Mouse (Mus musculus) liver, embryonic 12.5 days (tissue): ENCODE results near the gene Lhfpl2. TPM values are rescaled to one million over a fixed set of nuclear protein-coding genes. Genes with fewer than 3 reads are reported as not detected.

Experiments used
- ATAC-seq: fragments of 200-750 bp; cut with Nextera tagmentation; 2 replicates; pipeline ENCODE4 v1.8.0; 2017; ENCODE audit warnings: moderate number of reproducible peaks, mild to moderate bottlenecking, moderate library complexity
- H3K27ac ChIP-seq: fragments of 300-500 bp; sonication (generic); 2 replicates; pipeline ENCODE4 v1.5.1; 2016; ENCODE audit warnings: mild to moderate bottlenecking
- H3K27me3 ChIP-seq: fragments of 300-500 bp; sonication (generic); replicated peaks from 2 replicates; pipeline ENCODE4 v1.6.1; 2016; ENCODE audit warnings: mild to moderate bottlenecking, moderate library complexity
- H3K36me3 ChIP-seq: fragments of 300-500 bp; sonication (generic); 2 replicates; pipeline ENCODE4 v1.6.1; 2016; ENCODE audit warnings: mild to moderate bottlenecking, moderate library complexity
- H3K4me1 ChIP-seq: fragments of 300-500 bp; sonication (generic); 2 replicates; pipeline ENCODE4 v1.6.1; 2016
- H3K4me2 ChIP-seq: fragments of 300-500 bp; sonication (generic); 2 replicates; pipeline ENCODE4 v1.6.1; 2016; ENCODE audit warnings: mild to moderate bottlenecking, moderate library complexity
- H3K4me3 ChIP-seq: fragments of 300-500 bp; sonication (generic); 2 replicates; pipeline ENCODE4 v1.5.1; 2016; ENCODE audit warnings: mild to moderate bottlenecking, moderate library complexity
- H3K9ac ChIP-seq: fragments of 300-500 bp; sonication (generic); 2 replicates; pipeline ENCODE4 v1.6.1; 2016; ENCODE audit warnings: mild to moderate bottlenecking, moderate library complexity
- H3K9me3 ChIP-seq: fragments of 300-500 bp; sonication (generic); replicated peaks from 2 replicates; pipeline ENCODE4 v1.6.1; 2016; ENCODE audit warnings: mild to moderate bottlenecking, moderate library complexity
- WGBS: fragments of 180-500 bp; shearing (Covaris S2); methylation state at CpG from one replicate; pipeline ENCODE4 v1.1.7; 2016; ENCODE audit not compliant: insufficient replicate concordance; 5-methylcytosine and 5-hydroxymethylcytosine counted together
- polyA plus RNA-seq: library from polyadenylated mRNA; unstranded; fragments of >200 nt; fragmentation: Nextera tagmentation; extraction: Ambion mirVana; gene quantifications from 2 replicates; pipeline ENCODE4 v1.2.1, GENCODE M21; 2016

The Lhfpl2 gene
- polyA plus RNA-seq, 1 experiment from 2014 or later, result 7.1 TPM

GRCm38 (mm10) chr13:94069421-94070307 lies 12.1 kb downstream of the Lhfpl2 start:
- no peak overlapping the region for H3K27ac ChIP-seq
- peaks cover 15% of the 10 kb centered on the region for H3K4me1 ChIP-seq
- 68% methylated on average over 16 of the region's 16 CpGs for WGBS
- H3K4me2 ChIP-seq, result no peak overlapping the region
- no peak overlapping the region for H3K9ac ChIP-seq
- H3K4me3 ChIP-seq, result no peak overlapping the region
- no peaks in the 10 kb centered on the region for H3K36me3 ChIP-seq
- no peaks in the 10 kb centered on the region for H3K9me3 ChIP-seq
- H3K27me3 ChIP-seq, result 0 out of 2 replicates have a peak, but pooled peaks cover under 1% of the 10 kb centered on the region
- ATAC-seq, result no peak

- H3K9me3 ChIP-seq, result no peaks in the 10 kb centered on the region
- H3K27me3 ChIP-seq, result 0 out of 2 replicates have a peak, but pooled peaks cover 3% of the 10 kb centered on the region
- H3K4me1 ChIP-seq, result peaks cover 15% of the 10 kb centered on the region
- H3K27ac ChIP-seq, result no peak overlapping the region
- no peaks in the 10 kb centered on the region for H3K36me3 ChIP-seq
- 76% methylated on average over 3 of the region's 3 CpGs for WGBS
- H3K4me2 ChIP-seq, result no peak overlapping the region
- no peak for ATAC-seq
- no peak overlapping the region for H3K4me3 ChIP-seq
- no peak overlapping the region for H3K9ac ChIP-seq
Measured at GRCm38 (mm10) chr13:94070308-94070619, 12.7 kb downstream of the Lhfpl2 start.

- H3K9ac ChIP-seq, result no peak overlapping the region
- H3K27me3 ChIP-seq, result peaks cover 3% of the 10 kb centered on the region; the same call in 1 of the 2 replicates
- H3K9me3 ChIP-seq, result no peaks in the 10 kb centered on the region
- no peak overlapping the region for H3K27ac ChIP-seq
- 60% methylated on average over 3 of the region's 3 CpGs for WGBS
- no peak for ATAC-seq
- H3K4me3 ChIP-seq, result no peak overlapping the region
- H3K4me1 ChIP-seq, result peaks cover 11% of the 10 kb centered on the region
- no peak overlapping the region for H3K4me2 ChIP-seq
- no peaks in the 10 kb centered on the region for H3K36me3 ChIP-seq
Measured at GRCm38 (mm10) chr13:94070927-94071326, 13.3 kb downstream of the Lhfpl2 start.

- H3K4me3 ChIP-seq, result no peak overlapping the region
- no peak overlapping the region for H3K9ac ChIP-seq
- 53% methylated on average over 9 of the region's 9 CpGs for WGBS
- no peaks in the 10 kb centered on the region for H3K36me3 ChIP-seq
- peaks cover 8% of the 10 kb centered on the region for H3K4me1 ChIP-seq
- no peak overlapping the region for H3K27ac ChIP-seq
- peaks cover 3% of the 10 kb centered on the region; the same call in 1 of the 2 replicates for H3K27me3 ChIP-seq
- H3K4me2 ChIP-seq, result no peak overlapping the region
- no peak for ATAC-seq
- no peaks in the 10 kb centered on the region for H3K9me3 ChIP-seq
Measured at GRCm38 (mm10) chr13:94073046-94073715, 15.6 kb downstream of the Lhfpl2 start.

GRCm38 (mm10) chr13:94073716-94074115 lies 16.1 kb downstream of the Lhfpl2 start:
- Histone ChIP-seq H3K4me3 (no peak overlapping the region), H3K36me3 (no peaks in the 10 kb centered on the region), H3K4me2 (no peak overlapping the region), H3K27ac (no peak overlapping the region), H3K9ac (no peak overlapping the region), H3K27me3 (peaks cover 3% of the 10 kb centered on the region; the same call in 1 of the 2 replicates), H3K9me3 (no peaks in the 10 kb centered on the region), H3K4me1 (peaks cover 3% of the 10 kb centered on the region)
- no peak for ATAC-seq
- 70% methylated on average over 5 of the region's 5 CpGs for WGBS

GRCm38 (mm10) chr13:94075181-94075580 lies 17.6 kb downstream of the Lhfpl2 start:
- Histone ChIP-seq H3K9ac (no peak overlapping the region), H3K4me2 (no peak overlapping the region), H3K4me1 (no peaks in the 10 kb centered on the region; the same call in 1 of the 2 replicates), H3K36me3 (no peaks in the 10 kb centered on the region), H3K27me3 (peaks cover 3% of the 10 kb centered on the region; the same call in 1 of the 2 replicates), H3K27ac (no peak overlapping the region), H3K9me3 (no peaks in the 10 kb centered on the region), H3K4me3 (no peak overlapping the region)
- WGBS, result 60% methylated on average over 1 of the region's 1 CpGs
- ATAC-seq, result no peak

GRCm38 (mm10) chr13:94077136-94078018 lies 19.8 kb downstream of the Lhfpl2 start:
- Histone ChIP-seq H3K4me1 (no peaks in the 10 kb centered on the region), H3K27ac (no peak overlapping the region), H3K36me3 (no peaks in the 10 kb centered on the region), H3K4me3 (no peak overlapping the region), H3K9ac (no peak overlapping the region), H3K9me3 (no peaks in the 10 kb centered on the region), H3K4me2 (no peak overlapping the region), H3K27me3 (peaks cover 3% of the 10 kb centered on the region; the same call in 1 of the 2 replicates)
- ATAC-seq, result no peak
- 47% methylated on average over 14 of the region's 14 CpGs for WGBS

GRCm38 (mm10) chr13:94083196-94083595 lies 25.6 kb downstream of the Lhfpl2 start:
- no peaks in the 10 kb centered on the region for H3K9me3 ChIP-seq
- no peaks in the 10 kb centered on the region for H3K36me3 ChIP-seq
- H3K27me3 ChIP-seq, result no peaks in the 10 kb centered on the region
- ATAC-seq, result no peak
- H3K4me2 ChIP-seq, result no peak overlapping the region
- H3K4me3 ChIP-seq, result no peak overlapping the region
- 54% methylated on average over 8 of the region's 8 CpGs for WGBS
- no peak overlapping the region for H3K9ac ChIP-seq
- H3K27ac ChIP-seq, result no peak overlapping the region
- H3K4me1 ChIP-seq, result peaks cover 20% of the 10 kb centered on the region

- no peaks in the 10 kb centered on the region for H3K36me3 ChIP-seq
- no peak overlapping the region for H3K4me2 ChIP-seq
- H3K27me3 ChIP-seq, result no peaks in the 10 kb centered on the region
- H3K9ac ChIP-seq, result no peak overlapping the region
- H3K9me3 ChIP-seq, result no peaks in the 10 kb centered on the region
- 79% methylated on average over 15 of the region's 15 CpGs for WGBS
- no peak for ATAC-seq
- no peak overlapping the region for H3K27ac ChIP-seq
- H3K4me3 ChIP-seq, result no peak overlapping the region
- peaks cover 20% of the 10 kb centered on the region for H3K4me1 ChIP-seq
Measured at GRCm38 (mm10) chr13:94084220-94085126, 26.9 kb downstream of the Lhfpl2 start.

GRCm38 (mm10) chr13:94086090-94086808 lies 28.7 kb downstream of the Lhfpl2 start:
- Histone ChIP-seq H3K36me3 (no peaks in the 10 kb centered on the region), H3K4me2 (peak overlapping the region; percentile 30), H3K9me3 (no peaks in the 10 kb centered on the region), H3K27me3 (no peaks in the 10 kb centered on the region), H3K27ac (peak overlapping the region; percentile 27), H3K4me3 (no peak overlapping the region), H3K4me1 (peaks cover 29% of the 10 kb centered on the region), H3K9ac (no peak overlapping the region)
- 41% methylated on average over 12 of the region's 12 CpGs for WGBS
- peak; percentile 84 for ATAC-seq
